Mouse (Mus musculus) adrenal gland, postnatal 25 days (tissue): ENCODE data around the gene Gm7247. TPM values are rescaled to one million over a fixed set of nuclear protein-coding genes. Genes with fewer than 3 reads are reported as not detected.
"Not testable (repeated sequence)": the region's sequence is repeated elsewhere in the genome, so short reads cannot be mapped to it uniquely, and the experiment has no call there.

Source experiments
- DNase-seq: peaks from one replicate; pipeline ENCODE4 v3.0.0; 2021; ENCODE audit warnings: mixed read lengths
- long read RNA-seq: library from polyadenylated mRNA; stranded (forward); transcript quantifications from one replicate; pipeline ENCODE4 v2.0.0, GENCODE M21; 2021
- total RNA-seq: library from RNA; stranded (reverse); gene quantifications from 2 replicates; pipeline ENCODE4 v1.2.3, GENCODE M21; 2021

The Gm7247 gene
- total RNA-seq, result not detected in 2 replicates
- long read RNA-seq, partial matches to known transcripts, result 0 of 5 reads
- long read RNA-seq, other reads (novel, unspliced or antisense), result 5 of 5 reads

DNA sequence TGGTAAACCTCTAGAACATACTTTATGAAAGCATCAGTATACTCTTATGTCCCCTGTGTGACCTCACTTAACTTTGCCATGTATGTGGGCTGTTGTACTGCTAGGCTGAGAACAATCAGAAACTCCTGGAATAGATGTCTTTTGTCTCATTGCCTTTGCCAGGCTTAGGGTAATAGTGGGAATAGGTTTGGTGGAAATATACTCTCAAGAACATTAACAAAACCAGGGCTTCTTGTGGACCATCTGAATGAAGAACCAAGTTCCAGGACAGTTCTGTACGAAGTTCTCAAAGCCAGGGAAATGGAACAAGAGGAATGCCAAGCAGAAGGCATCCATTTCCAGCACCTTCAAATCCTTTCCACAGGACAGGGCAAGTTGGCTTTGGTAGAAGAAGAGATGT is at the start of gene Gm7247:
Gene Gm7247 (plus strand): TSS at position 301 of the 400 bp plus-strand sequence.
- no peak for DNase-seq

GRCm38 (mm10) chr14:51324001-51324400 is 37.6 kb upstream of the Gm7247 start:
- DNase-seq, result no peak

DNA sequence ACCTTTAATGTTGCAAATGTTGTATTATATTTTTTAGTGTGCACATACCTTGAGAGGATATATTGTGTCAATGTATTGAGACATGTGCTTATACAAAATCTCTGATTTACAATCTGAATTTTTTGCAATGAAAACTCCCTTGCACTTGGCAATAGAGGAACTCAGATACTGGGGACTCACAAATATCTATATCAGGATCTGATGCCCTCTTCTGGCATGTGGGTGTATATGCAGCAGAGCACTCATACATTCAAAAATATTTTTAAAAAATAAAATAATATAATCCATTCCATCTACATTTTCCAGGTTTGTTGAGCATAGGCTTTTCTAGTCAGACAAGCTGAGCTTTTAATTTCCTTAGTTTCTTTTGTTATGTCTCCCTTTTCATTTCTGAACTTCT is 15.5 kb upstream of the Gm7247 start:
- DNase-seq, result no peak

GRCm38 (mm10) chr14:51358111-51358982 is 3.2 kb upstream of the Gm7247 start:
- peak; percentile 2 for DNase-seq

DNA sequence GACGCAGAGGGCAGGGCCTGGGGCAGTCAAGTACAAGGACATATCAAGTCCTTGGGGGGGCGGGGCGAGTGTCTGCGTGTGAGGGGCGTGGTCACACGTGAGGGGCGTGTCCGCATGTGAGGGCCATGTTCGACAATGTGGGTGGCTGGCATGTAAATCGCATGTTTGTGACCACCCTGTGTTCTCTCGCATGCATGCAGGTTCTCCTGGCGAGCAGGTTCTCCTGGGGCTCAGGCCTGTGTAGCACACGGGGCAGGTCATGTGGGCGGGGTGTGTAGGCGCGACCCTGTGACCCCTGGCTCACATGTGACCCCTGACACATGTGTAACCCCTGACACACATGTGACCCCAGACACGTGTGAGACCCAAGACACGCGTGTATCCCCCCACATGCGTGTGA is 21.2 kb downstream of the Gm7247 start:
- DNase-seq, result no peak

DNA sequence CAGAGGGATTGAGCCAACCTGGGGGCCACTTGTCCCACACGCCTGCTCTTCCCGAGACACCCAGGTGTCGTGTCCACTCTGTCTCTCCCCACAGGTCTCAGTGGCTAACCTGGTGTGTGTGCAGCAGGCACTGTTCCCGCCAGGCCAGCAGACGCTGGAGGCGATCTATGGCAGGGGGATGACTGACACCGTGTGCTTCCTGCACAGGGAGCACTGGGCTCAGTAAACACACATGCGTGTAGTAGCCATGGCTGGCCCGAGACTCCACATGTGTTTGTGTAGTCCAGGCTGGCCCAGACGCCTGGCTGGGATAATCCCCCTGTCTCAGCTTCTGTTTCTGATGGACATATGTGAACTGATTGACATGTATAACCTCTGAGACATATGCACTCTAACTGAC is 22.8 kb downstream of the Gm7247 start:
- DNase-seq, result no peak

- no peak for DNase-seq
Measured at GRCm38 (mm10) chr14:51385741-51386140, 24.2 kb downstream of the Gm7247 start.

DNA sequence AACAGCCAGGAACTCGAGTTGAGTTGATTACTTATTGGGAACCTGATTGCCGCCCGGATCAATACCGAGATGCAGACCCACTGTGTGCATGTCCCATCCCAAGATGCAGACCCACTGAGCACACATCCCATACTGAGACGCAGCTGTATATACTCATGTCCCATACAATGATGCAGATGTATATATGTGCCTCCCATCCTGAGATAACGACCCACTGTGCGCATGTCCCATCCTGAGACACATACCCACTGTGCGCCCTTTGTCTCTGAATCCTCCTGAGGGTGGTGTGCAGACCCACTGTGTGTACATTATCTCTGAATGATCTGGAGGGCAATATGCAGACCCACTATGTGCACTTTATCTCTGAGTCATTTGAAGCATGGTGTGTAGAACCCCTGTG is 26.2 kb downstream of the Gm7247 start:
- DNase-seq, result no peak

- no peak for DNase-seq
Measured at GRCm38 (mm10) chr14:51388222-51388621, 26.7 kb downstream of the Gm7247 start.

- DNase-seq, result no peak
Measured at GRCm38 (mm10) chr14:51410520-51410919, 49.0 kb downstream of the Gm7247 start, which contains the start of gene Vmn2r88. Gene Vmn2r88 (plus strand): TSS chr14:51410820.

- no peak for DNase-seq
Measured at GRCm38 (mm10) chr14:51423885-51424284, 62.3 kb downstream of the Gm7247 start.

DNA sequence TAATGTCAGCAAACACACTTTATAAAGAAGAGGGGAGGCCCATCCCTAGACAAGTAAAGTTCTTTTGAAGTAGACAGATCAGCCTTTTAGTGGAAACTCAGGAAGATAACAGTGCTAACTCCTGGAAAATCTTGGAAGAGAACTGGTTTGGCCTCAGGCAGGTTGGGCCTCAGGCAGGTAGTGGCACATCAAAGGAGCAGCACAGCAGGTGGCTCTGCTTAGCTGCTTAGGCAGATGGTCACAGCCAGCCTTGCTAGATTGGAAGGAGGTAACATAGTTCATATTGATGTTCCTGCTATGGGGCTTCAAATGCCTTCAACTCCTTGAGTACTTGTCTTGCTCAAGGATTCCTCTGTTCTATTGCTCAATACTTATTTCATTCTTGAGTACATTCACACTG is 68.6 kb downstream of the Gm7247 start:
- not testable (repeated sequence) for DNase-seq

GRCm38 (mm10) chr14:51434546-51434945 is 73.0 kb downstream of the Gm7247 start:
- no peak for DNase-seq

GRCm38 (mm10) chr14:51435020-51435419 is 73.5 kb downstream of the Gm7247 start:
- DNase-seq, result peak; percentile 2

DNA sequence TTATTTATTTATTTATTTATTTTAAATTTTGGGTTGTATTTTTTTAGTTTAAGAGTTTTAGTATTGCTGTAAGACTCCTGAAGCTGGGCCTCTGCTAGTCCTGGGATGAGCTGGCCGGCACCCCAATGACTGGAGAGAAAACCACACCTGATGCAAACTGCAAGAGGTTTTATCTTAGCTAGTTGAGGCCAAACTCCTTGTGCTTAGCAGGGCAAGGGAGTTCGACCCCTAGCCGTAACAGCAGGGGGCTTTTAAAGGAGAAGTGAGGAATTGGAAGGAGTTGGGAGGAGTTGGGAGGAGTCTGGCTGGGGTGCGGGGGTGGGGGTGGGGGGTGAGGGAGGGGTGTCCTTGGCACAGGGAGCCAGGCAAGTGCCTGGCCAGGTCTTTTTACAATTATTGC is 77.4 kb downstream of the Gm7247 start:
- no peak for DNase-seq

GRCm38 (mm10) chr14:51451557-51451956 is 90.0 kb downstream of the Gm7247 start, which contains the start of gene Vmn2r89:
Gene Vmn2r89 (plus strand): TSS chr14:51451857.
- not testable (repeated sequence) for DNase-seq

GRCm38 (mm10) chr14:51480278-51480677 is 118.7 kb downstream of the Gm7247 start:
- DNase-seq, result not testable (repeated sequence)

DNA sequence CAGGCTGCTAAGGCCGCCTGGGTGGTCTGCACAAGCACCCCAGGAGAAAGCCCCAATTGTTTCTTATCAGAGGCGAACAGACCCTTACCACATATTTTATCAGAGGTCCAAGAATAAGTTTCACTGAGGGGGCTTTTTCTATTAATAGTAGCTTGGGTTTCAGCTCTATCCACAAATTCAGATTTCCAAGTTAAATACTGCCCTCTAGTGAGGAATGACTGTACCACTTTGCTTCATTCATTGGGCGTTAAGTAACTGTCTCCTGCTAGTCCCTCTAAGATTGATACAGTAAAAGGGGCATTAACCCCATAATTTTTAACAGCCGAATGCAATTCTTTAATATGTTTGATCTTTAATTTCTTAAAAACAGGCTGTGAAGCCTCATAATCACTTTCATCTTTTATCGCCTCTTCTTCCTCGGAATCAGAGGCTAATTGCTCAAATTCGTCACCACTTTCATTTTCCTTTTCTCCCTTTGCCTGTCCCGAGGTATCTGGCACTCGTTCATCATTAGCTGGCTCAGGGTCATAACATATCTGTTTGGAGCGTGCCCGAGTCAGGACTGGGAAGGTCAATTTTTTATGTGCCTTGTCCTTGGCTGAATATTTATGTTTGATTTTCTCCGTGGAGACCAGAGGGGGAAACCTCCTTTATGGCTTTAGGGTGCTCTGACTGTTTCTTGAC is 119.9 kb downstream of the Gm7247 start:
- peak; percentile 32 for DNase-seq

- peak; percentile 8 for DNase-seq
Measured at GRCm38 (mm10) chr14:51482051-51482715, 120.6 kb downstream of the Gm7247 start.

- DNase-seq, result peak; percentile 8
Measured at GRCm38 (mm10) chr14:51482971-51483381, 121.4 kb downstream of the Gm7247 start.

DNA sequence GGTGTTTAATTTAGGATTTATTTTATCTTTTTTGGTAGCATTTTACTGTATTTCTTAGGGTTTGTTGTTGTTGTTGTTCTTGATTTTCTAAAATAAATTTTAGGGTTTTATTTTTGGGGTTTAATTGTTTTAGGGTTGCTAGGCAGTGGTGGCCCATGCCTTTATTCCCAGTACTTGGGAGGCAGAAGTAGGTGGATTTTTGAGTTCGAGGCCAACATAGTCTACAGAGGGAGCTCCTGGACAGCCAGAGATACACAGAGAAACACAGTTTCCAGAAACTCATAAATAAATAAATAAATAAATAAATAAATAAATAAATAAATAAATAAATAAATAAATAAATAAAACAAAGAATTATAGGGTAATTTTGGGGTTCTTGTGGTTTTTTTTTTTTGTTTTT is 122.1 kb downstream of the Gm7247 start:
- DNase-seq, result no peak

DNA sequence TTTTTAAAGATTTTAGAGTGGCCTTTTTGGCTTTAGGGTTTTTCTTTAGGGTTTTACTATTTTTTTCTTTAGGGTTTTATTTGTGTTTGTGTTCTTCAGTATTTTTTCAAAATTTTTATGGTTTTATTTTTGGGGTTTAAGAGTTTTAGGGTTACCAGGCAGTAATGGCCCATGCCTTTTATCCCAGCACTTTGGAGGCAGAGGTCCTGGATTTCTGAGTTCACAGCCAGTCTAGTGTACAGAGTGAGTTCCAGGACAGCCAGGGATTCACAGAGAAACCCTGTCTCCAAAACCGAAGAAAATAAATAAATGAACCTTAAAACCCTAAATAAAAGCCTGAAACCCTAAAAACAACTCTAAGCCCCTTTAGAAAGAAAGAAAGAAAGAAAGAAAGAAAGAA is 124.6 kb downstream of the Gm7247 start:
- no peak for DNase-seq

DNA sequence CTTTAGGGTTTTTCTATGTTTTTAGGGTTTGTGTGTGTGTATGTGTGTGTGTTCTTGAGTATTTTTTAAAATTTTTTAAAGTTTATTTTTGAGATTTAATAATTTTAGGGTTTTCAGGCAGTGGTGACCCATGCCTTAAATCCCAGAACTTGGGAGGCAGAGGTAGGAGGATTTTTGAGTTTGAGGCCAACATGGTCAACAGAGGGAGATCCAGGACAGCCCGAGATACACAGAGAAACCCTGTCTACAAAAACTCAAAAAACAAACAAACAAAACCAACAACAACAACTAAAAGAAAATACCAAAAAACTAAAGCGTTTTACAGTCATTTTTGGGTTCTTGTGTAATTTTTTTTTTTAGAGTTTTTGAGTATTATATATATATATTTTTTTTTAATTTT is 134.2 kb downstream of the Gm7247 start:
- no peak for DNase-seq
